Mouse (Mus musculus) neural tube, embryonic 15.5 days (tissue): Measurements from ENCODE around the gene Ccdc157. TPM values are rescaled to one million over a fixed set of nuclear protein-coding genes. Genes with fewer than 3 reads are reported as not detected.
"Not testable (repeated sequence)": the region's sequence is repeated elsewhere in the genome, so short reads cannot be mapped to it uniquely, and the experiment has no call there.

Experiments used
- ATAC-seq: fragments of 200-750 bp; cut with Nextera tagmentation; 2 replicates; pipeline ENCODE4 v1.8.0; 2017; ENCODE audit warnings: mild to moderate bottlenecking, moderate TSS enrichment, moderate library complexity; ENCODE audit not compliant: low FRiP score
- H3K27ac ChIP-seq: fragments of 300-500 bp; sonication (generic); replicated peaks from 2 replicates; pipeline ENCODE4 v1.5.1; 2015; ENCODE audit warnings: mild to moderate bottlenecking, inconsistent platforms
- H3K27me3 ChIP-seq: fragments of 300-500 bp; sonication (generic); replicated peaks from 2 replicates; pipeline ENCODE4 v1.6.1; 2015; ENCODE audit warnings: inconsistent platforms
- H3K36me3 ChIP-seq: fragments of 300-500 bp; sonication (generic); 2 replicates; pipeline ENCODE4 v1.6.1; 2015; ENCODE audit warnings: inconsistent platforms
- H3K4me1 ChIP-seq: fragments of 300-500 bp; sonication (generic); 2 replicates; pipeline ENCODE4 v1.6.1; 2015; ENCODE audit warnings: inconsistent platforms
- H3K4me2 ChIP-seq: fragments of 300-500 bp; sonication (generic); 2 replicates; pipeline ENCODE4 v1.6.1; 2015; ENCODE audit warnings: inconsistent platforms, mild to moderate bottlenecking, moderate library complexity
- H3K4me3 ChIP-seq: fragments of 300-500 bp; sonication (generic); replicated peaks from 2 replicates; pipeline ENCODE4 v1.5.1; 2015; ENCODE audit warnings: mild to moderate bottlenecking, inconsistent platforms
- H3K9ac ChIP-seq: fragments of 300-500 bp; sonication (generic); replicated peaks from 2 replicates; pipeline ENCODE4 v1.6.1; 2015; ENCODE audit warnings: mild to moderate bottlenecking, inconsistent platforms
- H3K9me3 ChIP-seq: fragments of 300-500 bp; sonication (generic); replicated peaks from 2 replicates; pipeline ENCODE4 v1.6.1; 2016; ENCODE audit warnings: inconsistent platforms
- WGBS: fragments of 180-500 bp; shearing (Covaris S2); methylation state at CpG from one replicate; pipeline ENCODE4 v1.1.7; 2015; ENCODE audit warnings: mixed read lengths; 5-methylcytosine and 5-hydroxymethylcytosine counted together
- polyA plus RNA-seq: library from polyadenylated mRNA; unstranded; fragments of >200 nt; fragmentation: Nextera tagmentation; extraction: Ambion mirVana; gene quantifications from 2 replicates; pipeline ENCODE4 v1.2.1, GENCODE M21; 2015

The Ccdc157 gene
- polyA plus RNA-seq, 1 experiment from 2014 or later, result 10.0 TPM

GRCm38 (mm10) chr11:4195597-4196031, 35.5 kb upstream of the Ccdc157 start:
- peaks cover 15% of the 10 kb centered on the region for H3K4me1 ChIP-seq
- H3K9me3 ChIP-seq, result no peaks in the 10 kb centered on the region
- H3K27me3 ChIP-seq, result no peaks in the 10 kb centered on the region
- ATAC-seq, result no peak
- H3K36me3 ChIP-seq, result no peaks in the 10 kb centered on the region
- H3K4me2 ChIP-seq, result no peak overlapping the region
- no peak overlapping the region for H3K4me3 ChIP-seq
- H3K27ac ChIP-seq, result no peak overlapping the region
- H3K9ac ChIP-seq, result no peak overlapping the region
- WGBS, result 84% methylated on average over 3 of the region's 3 CpGs

DNA sequence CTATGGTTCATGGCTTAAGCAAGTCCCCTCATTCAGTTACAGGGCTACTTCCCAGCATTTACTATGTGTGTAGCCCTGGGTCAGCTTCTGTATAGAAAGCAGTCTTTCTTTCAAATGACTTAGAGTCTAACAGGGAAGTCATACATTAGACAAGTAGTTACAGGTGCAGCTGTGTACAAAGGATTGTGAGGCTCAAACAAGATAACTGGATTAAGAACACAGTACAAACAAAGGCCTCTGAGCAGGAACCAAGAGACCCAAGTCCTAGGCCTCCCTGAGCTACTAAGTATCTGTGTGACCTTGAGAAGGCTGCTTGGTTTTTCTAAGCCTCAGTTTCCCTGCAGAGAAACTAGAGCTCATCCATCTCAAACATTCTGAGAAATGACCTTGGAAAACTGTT, 33.3 kb upstream of the Ccdc157 start:
- Histone ChIP-seq H3K36me3 (no peaks in the 10 kb centered on the region), H3K27ac (no peak overlapping the region; the same call in 1 of the 2 replicates), H3K27me3 (no peaks in the 10 kb centered on the region), H3K9me3 (no peaks in the 10 kb centered on the region), H3K9ac (no peak overlapping the region), H3K4me2 (no peak overlapping the region), H3K4me1 (peaks cover 32% of the 10 kb centered on the region), H3K4me3 (no peak overlapping the region)
- no peak for ATAC-seq

- Histone ChIP-seq H3K27ac (peak overlapping the region; percentile 1), H3K4me2 (no peak overlapping the region), H3K36me3 (no peaks in the 10 kb centered on the region), H3K4me1 (peaks cover 39% of the 10 kb centered on the region), H3K9ac (no peak overlapping the region), H3K9me3 (no peaks in the 10 kb centered on the region), H3K4me3 (no peak overlapping the region), H3K27me3 (no peaks in the 10 kb centered on the region)
- 81% methylated on average over 3 of the region's 3 CpGs for WGBS
- ATAC-seq, result no peak
These were observed 32.7 kb upstream of the Ccdc157 start for GRCm38 (mm10) chr11:4192757-4193156.

- Histone ChIP-seq H3K27me3 (no peaks in the 10 kb centered on the region), H3K36me3 (no peaks in the 10 kb centered on the region), H3K4me1 (peaks cover 48% of the 10 kb centered on the region), H3K9ac (0 out of 2 replicates have a peak overlapping the region, but pooled peaks have one; percentile 20), H3K4me3 (no peak overlapping the region), H3K4me2 (no peak overlapping the region), H3K27ac (no peak overlapping the region; the same call in 1 of the 2 replicates), H3K9me3 (no peaks in the 10 kb centered on the region)
- 82% methylated on average over 3 of the region's 3 CpGs for WGBS
- ATAC-seq, result no peak
These were observed 30.6 kb upstream of the Ccdc157 start for GRCm38 (mm10) chr11:4190677-4191076.

DNA sequence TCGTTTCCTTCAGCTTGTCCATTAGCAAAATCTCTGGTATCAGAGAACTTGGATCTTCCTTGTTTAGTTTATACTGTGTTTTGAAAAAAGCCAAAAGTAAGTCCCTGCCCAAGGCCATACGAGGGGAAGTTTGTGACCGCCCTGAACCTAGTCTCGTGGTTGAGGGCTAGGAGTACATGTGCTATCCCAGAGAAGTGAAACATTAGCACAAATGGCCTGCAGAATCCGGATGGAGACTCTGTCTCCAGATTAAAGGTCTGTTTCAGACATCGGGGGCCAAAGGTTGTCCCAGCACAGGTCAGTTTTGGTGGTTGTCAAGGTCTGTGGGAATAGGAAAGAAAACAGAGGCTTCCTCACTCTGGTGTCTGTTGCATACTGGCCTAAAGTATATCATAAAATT, 29.1 kb upstream of the Ccdc157 start:
- Histone ChIP-seq H3K9ac (no peak overlapping the region), H3K36me3 (no peaks in the 10 kb centered on the region; the same call in 1 of the 2 replicates), H3K4me2 (no peak overlapping the region), H3K27ac (no peak overlapping the region), H3K27me3 (no peaks in the 10 kb centered on the region), H3K4me3 (no peak overlapping the region), H3K4me1 (peaks cover 48% of the 10 kb centered on the region), H3K9me3 (no peaks in the 10 kb centered on the region)
- WGBS, result 86% methylated on average over 6 of the region's 6 CpGs
- ATAC-seq, result no peak

GRCm38 (mm10) chr11:4187318-4187700, 27.2 kb upstream of the Ccdc157 start:
- peak overlapping the region; percentile 83 for H3K9ac ChIP-seq
- peak; percentile 19 for ATAC-seq
- WGBS, result 18% methylated on average over 9 of the region's 9 CpGs
- H3K27ac ChIP-seq, result peak overlapping the region; percentile 78
- no peaks in the 10 kb centered on the region for H3K9me3 ChIP-seq
- H3K4me2 ChIP-seq, result peak overlapping the region; percentile 84
- peaks cover 47% of the 10 kb centered on the region for H3K4me1 ChIP-seq
- peak overlapping the region; percentile 73 for H3K4me3 ChIP-seq
- peaks cover 11% of the 10 kb centered on the region for H3K36me3 ChIP-seq
- H3K27me3 ChIP-seq, result no peaks in the 10 kb centered on the region

DNA sequence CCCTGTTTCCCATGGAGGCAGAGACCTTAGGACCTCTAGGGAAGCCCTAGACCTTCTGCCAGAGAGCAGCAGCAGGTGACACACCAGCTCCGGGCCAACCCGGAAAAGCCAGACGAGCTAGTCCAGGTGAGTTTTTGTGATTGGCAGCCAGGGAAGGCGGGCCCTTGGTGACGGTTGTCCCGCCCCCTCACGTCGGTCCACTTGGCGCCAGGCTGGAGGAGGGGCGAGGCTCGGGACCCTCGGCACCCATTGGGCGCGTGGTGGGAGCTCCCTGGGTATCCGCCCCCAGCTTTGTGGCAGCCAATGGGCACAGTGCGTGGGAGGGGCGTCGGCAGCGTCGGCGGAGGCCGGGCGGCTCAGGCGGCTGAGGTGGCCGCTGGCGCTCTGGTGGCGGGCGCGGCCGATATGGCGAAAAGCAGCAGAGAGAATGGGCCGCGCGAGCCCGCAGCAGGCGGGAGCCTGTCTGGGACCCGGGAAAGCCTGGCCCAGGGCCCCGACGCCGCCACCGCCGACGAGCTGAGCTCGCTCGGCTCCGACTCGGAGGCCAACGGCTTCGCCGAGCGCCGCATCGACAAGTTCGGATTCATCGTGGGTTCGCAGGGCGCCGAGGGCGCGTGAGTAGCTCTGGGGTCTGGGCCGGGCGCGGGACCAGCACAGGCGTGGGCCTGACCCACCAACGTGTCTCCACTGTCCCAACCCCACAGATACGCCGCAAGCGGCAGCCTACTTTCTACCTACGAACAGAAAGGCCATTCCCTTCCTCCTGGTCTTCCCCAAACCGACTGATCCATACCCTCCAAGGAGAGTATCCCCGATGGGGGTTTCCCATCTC, 26.6 kb upstream of the Ccdc157 start, which contains the start of gene Tbc1d10a:
TSS of gene Tbc1d10a (plus strand) at position 304 of the 832 bp plus-strand sequence.
- under 1% methylated on average over 71 of the region's 71 CpGs for WGBS
- peaks cover 43% of the 10 kb centered on the region for H3K4me1 ChIP-seq
- H3K9ac ChIP-seq, result peak within 1 kb of the TSS; percentile 83
- H3K36me3 ChIP-seq, result peaks cover 16% of the 10 kb centered on the region
- ATAC-seq, result peak; percentile 99
- peak within 1 kb of the TSS; percentile 73 for H3K4me3 ChIP-seq
- peak within 1 kb of the TSS; percentile 84 for H3K4me2 ChIP-seq
- H3K27ac ChIP-seq, result peak within 1 kb of the TSS; percentile 78
- no peaks in the 10 kb centered on the region for H3K27me3 ChIP-seq
- no peaks in the 10 kb centered on the region for H3K9me3 ChIP-seq

DNA sequence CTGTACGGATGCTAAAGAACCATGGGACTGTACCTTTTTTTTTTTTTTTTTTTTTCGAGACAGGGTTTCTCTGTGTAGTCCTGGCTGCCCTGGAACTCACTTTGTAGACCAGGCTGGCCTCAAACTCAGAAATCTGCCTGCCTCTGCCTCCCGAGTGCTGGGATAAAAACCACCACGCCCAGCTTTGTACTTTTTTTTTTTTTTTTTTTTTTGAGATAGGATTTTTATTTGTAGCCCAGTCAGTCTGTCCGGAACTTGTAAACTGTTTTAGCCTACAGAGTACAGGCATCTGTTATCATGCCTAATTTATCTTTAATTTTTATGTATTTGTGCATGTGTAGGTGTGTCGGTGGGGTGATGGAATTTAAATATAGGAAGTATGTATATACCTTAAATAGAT, 25.4 kb upstream of the Ccdc157 start:
- not testable (repeated sequence) for H3K27me3 ChIP-seq, ATAC-seq, H3K9ac ChIP-seq, H3K9me3 ChIP-seq, H3K4me2 ChIP-seq, H3K27ac ChIP-seq, H3K4me3 ChIP-seq
- WGBS, result 90% methylated on average over 6 of the region's 6 CpGs
- Histone ChIP-seq H3K36me3 (peaks cover 28% of the 10 kb centered on the region), H3K4me1 (peaks cover 32% of the 10 kb centered on the region)

DNA sequence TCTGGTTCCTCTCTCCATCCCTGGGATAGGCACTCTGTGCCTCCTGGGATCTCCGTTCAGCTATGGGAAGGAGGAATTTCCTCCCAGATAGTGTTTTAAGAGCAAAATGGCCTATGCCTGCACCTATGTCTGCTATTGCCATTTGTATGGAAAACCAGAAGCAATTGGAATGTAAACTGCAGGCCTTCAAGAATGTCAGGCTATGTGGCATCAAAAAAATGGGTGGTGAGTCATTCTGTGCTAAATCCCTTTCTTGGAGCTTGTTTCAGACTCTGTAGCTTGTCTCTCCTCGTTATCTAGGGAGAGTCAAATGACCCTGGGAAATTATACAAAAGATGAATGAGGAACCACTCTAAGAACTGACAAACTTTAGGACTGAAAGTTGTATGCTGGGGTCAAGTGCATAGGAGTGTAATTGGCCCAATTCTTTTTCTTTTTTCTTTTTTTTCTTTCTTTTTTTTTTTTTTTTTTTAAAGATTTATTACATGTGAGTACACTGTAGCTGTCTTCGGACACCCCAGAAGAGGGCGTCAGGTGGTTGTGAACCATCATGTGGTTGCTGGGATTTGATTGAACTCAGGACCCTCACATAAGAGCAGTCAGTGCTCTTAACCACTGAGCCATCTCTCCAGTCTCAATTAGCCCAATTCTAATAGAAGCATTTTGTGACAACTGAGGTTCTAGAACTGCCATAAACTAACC, 24.3 kb upstream of the Ccdc157 start:
- ATAC-seq, result no peak
- Histone ChIP-seq H3K27me3 (no peaks in the 10 kb centered on the region), H3K36me3 (peaks cover 39% of the 10 kb centered on the region), H3K9ac (no peak overlapping the region), H3K4me2 (no peak overlapping the region), H3K4me3 (no peak overlapping the region), H3K27ac (peak overlapping the region; percentile 14), H3K4me1 (peaks cover 25% of the 10 kb centered on the region), H3K9me3 (no peaks in the 10 kb centered on the region)
- 73% methylated on average over 4 of the region's 4 CpGs for WGBS

GRCm38 (mm10) chr11:4183511-4183910, 23.4 kb upstream of the Ccdc157 start:
- H3K4me3 ChIP-seq, result no peak overlapping the region
- H3K27me3 ChIP-seq, result no peaks in the 10 kb centered on the region
- H3K27ac ChIP-seq, result peak overlapping the region; percentile 56
- H3K4me1 ChIP-seq, result peaks cover 17% of the 10 kb centered on the region
- no peaks in the 10 kb centered on the region for H3K9me3 ChIP-seq
- H3K36me3 ChIP-seq, result peaks cover 48% of the 10 kb centered on the region
- H3K9ac ChIP-seq, result no peak overlapping the region
- H3K4me2 ChIP-seq, result no peak overlapping the region
- ATAC-seq, result no peak

DNA sequence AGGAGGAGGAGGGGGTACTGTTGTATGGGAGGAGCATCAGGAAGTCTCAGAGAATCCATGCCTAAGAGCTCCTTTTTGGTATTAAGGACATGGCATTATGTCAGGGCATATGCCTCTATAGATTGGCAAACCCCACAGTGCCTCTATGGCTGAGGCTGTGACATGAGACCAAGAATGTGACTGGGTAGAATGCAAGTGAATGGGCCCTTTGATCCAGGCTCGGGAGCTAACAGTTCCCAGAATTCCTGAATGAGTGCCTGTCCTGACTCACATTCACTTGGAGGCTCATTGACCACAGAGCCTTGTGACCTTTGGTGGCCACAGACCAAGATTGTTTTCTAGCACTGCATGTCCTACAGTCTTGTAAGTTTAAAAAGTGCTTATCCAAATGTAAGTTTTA, 22.0 kb upstream of the Ccdc157 start:
- Histone ChIP-seq H3K4me2 (no peak overlapping the region), H3K4me1 (peaks cover 3% of the 10 kb centered on the region; the same call in 1 of the 2 replicates), H3K36me3 (peaks cover 63% of the 10 kb centered on the region), H3K4me3 (no peak overlapping the region), H3K9ac (no peak overlapping the region), H3K27ac (peak overlapping the region; percentile 54; the same call in 1 of the 2 replicates), H3K9me3 (no peaks in the 10 kb centered on the region), H3K27me3 (no peaks in the 10 kb centered on the region)
- 19% methylated on average over 1 of the region's 1 CpGs for WGBS
- ATAC-seq, result no peak

DNA sequence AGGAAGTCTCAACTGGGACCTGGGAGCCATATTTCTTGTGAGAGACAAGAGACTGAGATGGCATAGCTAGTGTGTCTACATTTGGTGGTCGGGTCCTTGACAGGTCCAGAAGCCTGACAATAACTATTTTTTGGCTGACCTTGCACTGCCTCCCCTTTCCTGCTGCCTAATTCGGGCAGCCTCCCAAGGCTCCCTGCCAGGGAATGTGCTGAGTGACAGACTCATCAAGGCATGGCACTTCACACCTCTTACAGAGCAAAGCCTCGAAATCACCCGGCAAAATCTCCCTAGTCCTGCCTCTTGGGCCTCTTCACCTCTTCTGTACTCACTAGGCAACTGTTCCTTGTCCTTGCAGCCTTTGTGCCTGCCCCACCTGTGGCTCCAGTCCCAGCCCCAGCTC, 17.6 kb upstream of the Ccdc157 start:
- Histone ChIP-seq H3K27ac (no peak overlapping the region), H3K4me1 (no peaks in the 10 kb centered on the region; the same call in 1 of the 2 replicates), H3K27me3 (no peaks in the 10 kb centered on the region), H3K9me3 (no peaks in the 10 kb centered on the region), H3K36me3 (peaks cover 98% of the 10 kb centered on the region), H3K9ac (no peak overlapping the region), H3K4me2 (no peak overlapping the region), H3K4me3 (no peak overlapping the region)
- no peak for ATAC-seq
- 91% methylated on average over 4 of the region's 4 CpGs for WGBS
